Mouse (Mus musculus) embryonic facial prominence, embryonic 15.5 days (tissue): ENCODE results near the gene Mrpl57. TPM values are rescaled to one million over a fixed set of nuclear protein-coding genes. Genes with fewer than 3 reads are reported as not detected.
"Not testable (repeated sequence)": the region's sequence is repeated elsewhere in the genome, so short reads cannot be mapped to it uniquely, and the experiment has no call there.

Source experiments
- ATAC-seq: fragments of 200-750 bp; cut with Nextera tagmentation; 2 replicates; pipeline ENCODE4 v1.8.0; 2017; ENCODE audit warnings: low read depth, moderate TSS enrichment; ENCODE audit not compliant: insufficient number of reproducible peaks, low FRiP score, low TSS enrichment
- H3K27ac ChIP-seq: fragments of 300-500 bp; sonication (generic); replicated peaks from 2 replicates; pipeline ENCODE4 v1.5.1; 2015; ENCODE audit warnings: mild to moderate bottlenecking, inconsistent platforms
- H3K27me3 ChIP-seq: fragments of 300-500 bp; sonication (generic); 2 replicates; pipeline ENCODE4 v1.6.1; 2015; ENCODE audit warnings: inconsistent platforms
- H3K36me3 ChIP-seq: fragments of 300-500 bp; sonication (generic); 2 replicates; pipeline ENCODE4 v1.6.1; 2015; ENCODE audit warnings: mild to moderate bottlenecking, inconsistent platforms
- H3K4me1 ChIP-seq: fragments of 300-500 bp; sonication (generic); 2 replicates; pipeline ENCODE4 v1.6.1; 2015; ENCODE audit warnings: inconsistent platforms
- H3K4me2 ChIP-seq: fragments of 300-500 bp; sonication (generic); replicated peaks from 2 replicates; pipeline ENCODE4 v1.6.1; 2015; ENCODE audit warnings: mild to moderate bottlenecking, inconsistent platforms
- H3K4me3 ChIP-seq: fragments of 300-500 bp; sonication (generic); replicated peaks from 2 replicates; pipeline ENCODE4 v1.5.1; 2015; ENCODE audit warnings: mild to moderate bottlenecking, inconsistent platforms
- H3K9ac ChIP-seq: fragments of 300-500 bp; sonication (generic); 2 replicates; pipeline ENCODE4 v1.6.1; 2015; ENCODE audit warnings: inconsistent platforms
- H3K9me3 ChIP-seq: fragments of 300-500 bp; sonication (generic); replicated peaks from 2 replicates; pipeline ENCODE4 v1.6.1; 2016; ENCODE audit warnings: inconsistent platforms
- WGBS: fragments of 180-500 bp; shearing (Covaris S2); methylation state at CpG from one replicate; pipeline ENCODE4 v1.1.7; 2015; 5-methylcytosine and 5-hydroxymethylcytosine counted together
- polyA plus RNA-seq: library from polyadenylated mRNA; unstranded; fragments of >200 nt; fragmentation: Nextera tagmentation; extraction: Ambion mirVana; gene quantifications from 2 replicates; pipeline ENCODE4 v1.2.1, GENCODE M21; 2015

Mrpl57 gene
- polyA plus RNA-seq, 1 experiment from 2014 or later: 156 TPM

GRCm38 (mm10) chr14:57820839-57821238 lies 5.2 kb upstream of the Mrpl57 start:
- H3K27ac ChIP-seq: no peak overlapping the region
- peaks cover 6% of the 10 kb centered on the region; the same call in 1 of the 2 replicates for H3K4me1 ChIP-seq
- no peak overlapping the region for H3K4me2 ChIP-seq
- H3K4me3 ChIP-seq: no peak overlapping the region
- no peak for ATAC-seq
- peaks cover 37% of the 10 kb centered on the region for H3K36me3 ChIP-seq
- H3K9me3 ChIP-seq: no peaks in the 10 kb centered on the region
- 78% methylated on average over 4 of the region's 4 CpGs for WGBS
- H3K27me3 ChIP-seq: no peaks in the 10 kb centered on the region
- H3K9ac ChIP-seq: no peak overlapping the region

GRCm38 (mm10) chr14:57827284-57827683 lies 1.2 kb downstream of the Mrpl57 start:
- Histone ChIP-seq H3K9me3 (no peaks in the 10 kb centered on the region), H3K4me1 (peaks cover 16% of the 10 kb centered on the region), H3K4me3 (peak overlapping the region; percentile 74), H3K4me2 (peak overlapping the region; percentile 56), H3K27me3 (no peaks in the 10 kb centered on the region), H3K27ac (peak overlapping the region; percentile 97; the same call in 1 of the 2 replicates), H3K36me3 (no peaks in the 10 kb centered on the region), H3K9ac (no peak overlapping the region)
- no peak for ATAC-seq
- 71% methylated on average over 1 of the region's 1 CpGs for WGBS

- Histone ChIP-seq H3K4me2 (no peak overlapping the region), H3K4me1 (no peaks in the 10 kb centered on the region), H3K27me3 (no peaks in the 10 kb centered on the region), H3K9me3 (no peaks in the 10 kb centered on the region), H3K9ac (no peak overlapping the region), H3K36me3 (peaks cover 27% of the 10 kb centered on the region), H3K4me3 (no peak overlapping the region), H3K27ac (no peak overlapping the region)
- no peak for ATAC-seq
- 89% methylated on average over 2 of the region's 2 CpGs for WGBS
These were observed 7.5 kb downstream of the Mrpl57 start for GRCm38 (mm10) chr14:57833526-57833925.

- 92% methylated on average over 10 of the region's 10 CpGs for WGBS
- H3K27me3 ChIP-seq: no peaks in the 10 kb centered on the region
- peaks cover 38% of the 10 kb centered on the region for H3K36me3 ChIP-seq
- no peak overlapping the region for H3K27ac ChIP-seq
- H3K9ac ChIP-seq: no peak overlapping the region
- H3K4me1 ChIP-seq: no peaks in the 10 kb centered on the region
- H3K4me3 ChIP-seq: no peak overlapping the region
- H3K4me2 ChIP-seq: no peak overlapping the region
- no peaks in the 10 kb centered on the region for H3K9me3 ChIP-seq
- ATAC-seq: no peak
These were observed 9.1 kb downstream of the Mrpl57 start for GRCm38 (mm10) chr14:57835157-57835556.

GRCm38 (mm10) chr14:57844535-57844934 lies 18.5 kb downstream of the Mrpl57 start:
- Histone ChIP-seq H3K4me2 (no peak overlapping the region), H3K36me3 (peaks cover 51% of the 10 kb centered on the region), H3K9ac (no peak overlapping the region), H3K9me3 (no peaks in the 10 kb centered on the region), H3K27me3 (no peaks in the 10 kb centered on the region), H3K4me3 (no peak overlapping the region), H3K27ac (no peak overlapping the region), H3K4me1 (no peaks in the 10 kb centered on the region)
- 91% methylated on average over 3 of the region's 3 CpGs for WGBS
- no peak for ATAC-seq

- H3K36me3 ChIP-seq: peaks cover 43% of the 10 kb centered on the region
- not testable (repeated sequence) for H3K9ac ChIP-seq, H3K27me3 ChIP-seq, H3K4me1 ChIP-seq, H3K4me3 ChIP-seq, ATAC-seq, H3K9me3 ChIP-seq, H3K27ac ChIP-seq, H3K4me2 ChIP-seq
- WGBS: 83% methylated on average over 5 of the region's 5 CpGs
These were observed 22.0 kb downstream of the Mrpl57 start for GRCm38 (mm10) chr14:57848061-57848460.

GRCm38 (mm10) chr14:57848646-57849045 lies 22.6 kb downstream of the Mrpl57 start:
- no peak overlapping the region for H3K4me3 ChIP-seq
- peaks cover 44% of the 10 kb centered on the region for H3K36me3 ChIP-seq
- no peak overlapping the region for H3K9ac ChIP-seq
- no peak overlapping the region for H3K4me2 ChIP-seq
- no peak overlapping the region for H3K27ac ChIP-seq
- H3K9me3 ChIP-seq: no peaks in the 10 kb centered on the region
- no peaks in the 10 kb centered on the region for H3K4me1 ChIP-seq
- WGBS: 95% methylated on average over 2 of the region's 2 CpGs
- no peak for ATAC-seq
- no peaks in the 10 kb centered on the region for H3K27me3 ChIP-seq

- no peaks in the 10 kb centered on the region for H3K4me1 ChIP-seq
- no peak overlapping the region for H3K27ac ChIP-seq
- H3K9ac ChIP-seq: no peak overlapping the region
- no peaks in the 10 kb centered on the region for H3K9me3 ChIP-seq
- no peaks in the 10 kb centered on the region for H3K27me3 ChIP-seq
- no peak for ATAC-seq
- no peak overlapping the region for H3K4me2 ChIP-seq
- 67% methylated on average over 3 of the region's 3 CpGs for WGBS
- peaks cover 34% of the 10 kb centered on the region for H3K36me3 ChIP-seq
- no peak overlapping the region for H3K4me3 ChIP-seq
These were observed 24.3 kb downstream of the Mrpl57 start for GRCm38 (mm10) chr14:57850330-57850729.

- WGBS: 87% methylated on average over 2 of the region's 2 CpGs
- ATAC-seq: no peak
- H3K27ac ChIP-seq: no peak overlapping the region
- no peaks in the 10 kb centered on the region for H3K4me1 ChIP-seq
- no peaks in the 10 kb centered on the region for H3K27me3 ChIP-seq
- no peaks in the 10 kb centered on the region for H3K9me3 ChIP-seq
- no peak overlapping the region for H3K9ac ChIP-seq
- no peak overlapping the region for H3K4me2 ChIP-seq
- peaks cover 37% of the 10 kb centered on the region for H3K36me3 ChIP-seq
- no peak overlapping the region for H3K4me3 ChIP-seq
These were observed 26.9 kb downstream of the Mrpl57 start for GRCm38 (mm10) chr14:57852961-57853360.

GRCm38 (mm10) chr14:57856037-57856436 lies 30.0 kb downstream of the Mrpl57 start:
- not testable (repeated sequence) for H3K9me3 ChIP-seq, H3K4me3 ChIP-seq, H3K27ac ChIP-seq, H3K4me1 ChIP-seq, H3K27me3 ChIP-seq, ATAC-seq, H3K9ac ChIP-seq, H3K4me2 ChIP-seq
- H3K36me3 ChIP-seq: peaks cover 38% of the 10 kb centered on the region

GRCm38 (mm10) chr14:57858601-57859000 lies 32.6 kb downstream of the Mrpl57 start:
- H3K4me2 ChIP-seq: no peak overlapping the region
- peaks cover 45% of the 10 kb centered on the region for H3K36me3 ChIP-seq
- H3K4me3 ChIP-seq: no peak overlapping the region
- no peak overlapping the region for H3K9ac ChIP-seq
- H3K9me3 ChIP-seq: no peaks in the 10 kb centered on the region
- 94% methylated on average over 2 of the region's 2 CpGs for WGBS
- H3K4me1 ChIP-seq: no peaks in the 10 kb centered on the region
- ATAC-seq: no peak
- no peaks in the 10 kb centered on the region for H3K27me3 ChIP-seq
- no peak overlapping the region for H3K27ac ChIP-seq

- Histone ChIP-seq H3K9me3 (no peaks in the 10 kb centered on the region), H3K4me1 (no peaks in the 10 kb centered on the region), H3K4me2 (no peak overlapping the region), H3K27me3 (no peaks in the 10 kb centered on the region), H3K36me3 (peaks cover 50% of the 10 kb centered on the region), H3K9ac (no peak overlapping the region), H3K4me3 (no peak overlapping the region), H3K27ac (no peak overlapping the region)
- no peak for ATAC-seq
These were observed 33.5 kb downstream of the Mrpl57 start for GRCm38 (mm10) chr14:57859520-57859919.
